Mouse (Mus musculus): Measurements from ENCODE around the gene Styxl1. TPM values are rescaled to one million over a fixed set of nuclear protein-coding genes. Genes with fewer than 3 reads are reported as not detected.
A peak's percentile ranks its signal among the peaks of the same experiment; 100 is the strongest.

The Styxl1 gene
- polyA plus RNA-seq, 1 experiment = 0.42 TPM

- H3K27ac ChIP-seq (ENCODE audit: insufficient read depth, low read length) = no peak overlapping the region
- H3K9ac ChIP-seq (ENCODE audit: low read depth, poor library complexity, severe bottlenecking) = no peak overlapping the region
- H3K27me3 ChIP-seq (ENCODE audit: control insufficient read depth, insufficient read depth, low read length, poor library complexity, severe bottlenecking) = no peaks in the 10 kb centered on the region
- no peaks in the 10 kb centered on the region for H3K9me3 ChIP-seq (replicated peaks; ENCODE audit: control insufficient read depth, insufficient read depth, low read length, poor library complexity, severe bottlenecking)
- H3K4me3 ChIP-seq (ENCODE audit: low read depth, low read length) = no peak overlapping the region
- H3K4me1 ChIP-seq (ENCODE audit: control insufficient read depth, insufficient read depth, low read length) = peaks cover 2% of the 10 kb centered on the region
- TF ChIP-seq EP300 (IDR thresholded peaks at IDR 0.05; ENCODE audit: insufficient read depth, low read depth, low read length) (no peak), CTCF (IDR thresholded peaks at IDR 0.05; ENCODE audit: low read depth, low read length) (no peak), POLR2A (IDR thresholded peaks at IDR 0.05; ENCODE audit: insufficient read depth, low read length) (no peak)
- no peaks in the 10 kb centered on the region for H3K36me3 ChIP-seq (ENCODE audit: control insufficient read depth, insufficient read depth, low read length, poor library complexity, severe bottlenecking)
Measured at GRCm38 (mm10) chr5:135807263-135807637, 29.1 kb upstream of the Styxl1 start.

- Histone ChIP-seq H3K4me1 (ENCODE audit: control insufficient read depth, insufficient read depth, low read length) (peaks cover 2% of the 10 kb centered on the region), H3K27me3 (ENCODE audit: control insufficient read depth, insufficient read depth, low read length, poor library complexity, severe bottlenecking) (no peaks in the 10 kb centered on the region), H3K4me3 (ENCODE audit: low read depth, low read length) (no peak within 1 kb of the TSS), H3K27ac (ENCODE audit: insufficient read depth, low read length) (no peak within 1 kb of the TSS), H3K9ac (ENCODE audit: low read depth, poor library complexity, severe bottlenecking) (no peak within 1 kb of the TSS), H3K9me3 (replicated peaks; ENCODE audit: control insufficient read depth, insufficient read depth, low read length, poor library complexity, severe bottlenecking) (no peaks in the 10 kb centered on the region), H3K36me3 (ENCODE audit: control insufficient read depth, insufficient read depth, low read length, poor library complexity, severe bottlenecking) (no peaks in the 10 kb centered on the region)
- no peak for TF ChIP-seq POLR2A (IDR thresholded peaks at IDR 0.05; ENCODE audit: insufficient read depth, low read length)
- peak; percentile 99 for TF ChIP-seq CTCF (IDR thresholded peaks at IDR 0.05; ENCODE audit: low read depth, low read length)
- TF ChIP-seq EP300 (IDR thresholded peaks at IDR 0.05; ENCODE audit: insufficient read depth, low read depth, low read length) = peak; percentile 76
Measured at GRCm38 (mm10) chr5:135806555-135807262, 28.5 kb upstream of the Styxl1 start, which contains the start of gene Srrm3. Gene Srrm3 (plus strand): TSS chr5:135806890.

GRCm38 (mm10) chr5:135804735-135805134, 26.6 kb upstream of the Styxl1 start:
- Histone ChIP-seq H3K27ac (ENCODE audit: insufficient read depth, low read length) (no peak overlapping the region), H3K9me3 (replicated peaks; ENCODE audit: control insufficient read depth, insufficient read depth, low read length, poor library complexity, severe bottlenecking) (no peaks in the 10 kb centered on the region), H3K27me3 (ENCODE audit: control insufficient read depth, insufficient read depth, low read length, poor library complexity, severe bottlenecking) (no peaks in the 10 kb centered on the region), H3K9ac (ENCODE audit: low read depth, poor library complexity, severe bottlenecking) (no peak overlapping the region), H3K4me3 (ENCODE audit: low read depth, low read length) (no peak overlapping the region), H3K36me3 (ENCODE audit: control insufficient read depth, insufficient read depth, low read length, poor library complexity, severe bottlenecking) (no peaks in the 10 kb centered on the region), H3K4me1 (ENCODE audit: control insufficient read depth, insufficient read depth, low read length) (peaks cover 4% of the 10 kb centered on the region)
- TF ChIP-seq EP300 (IDR thresholded peaks at IDR 0.05; ENCODE audit: insufficient read depth, low read depth, low read length) (no peak), CTCF (IDR thresholded peaks at IDR 0.05; ENCODE audit: low read depth, low read length) (no peak), POLR2A (IDR thresholded peaks at IDR 0.05; ENCODE audit: insufficient read depth, low read length) (no peak)

- Histone ChIP-seq H3K9me3 (replicated peaks; ENCODE audit: control insufficient read depth, insufficient read depth, low read length, poor library complexity, severe bottlenecking) (no peaks in the 10 kb centered on the region), H3K27ac (ENCODE audit: insufficient read depth, low read length) (no peak overlapping the region), H3K4me3 (ENCODE audit: low read depth, low read length) (no peak overlapping the region), H3K36me3 (ENCODE audit: control insufficient read depth, insufficient read depth, low read length, poor library complexity, severe bottlenecking) (no peaks in the 10 kb centered on the region), H3K9ac (ENCODE audit: low read depth, poor library complexity, severe bottlenecking) (no peak overlapping the region), H3K27me3 (ENCODE audit: control insufficient read depth, insufficient read depth, low read length, poor library complexity, severe bottlenecking) (no peaks in the 10 kb centered on the region), H3K4me1 (ENCODE audit: control insufficient read depth, insufficient read depth, low read length) (peaks cover 4% of the 10 kb centered on the region)
- TF ChIP-seq CTCF (IDR thresholded peaks at IDR 0.05; ENCODE audit: low read depth, low read length) = no peak
- TF ChIP-seq EP300 (IDR thresholded peaks at IDR 0.05; ENCODE audit: insufficient read depth, low read depth, low read length) = no peak
- no peak for TF ChIP-seq POLR2A (IDR thresholded peaks at IDR 0.05; ENCODE audit: insufficient read depth, low read length)
Measured at GRCm38 (mm10) chr5:135803676-135804075, 25.5 kb upstream of the Styxl1 start.

- peak; percentile 87 for TF ChIP-seq CTCF (IDR thresholded peaks at IDR 0.05; ENCODE audit: low read depth, low read length)
- no peak for TF ChIP-seq POLR2A (IDR thresholded peaks at IDR 0.05; ENCODE audit: insufficient read depth, low read length)
- Histone ChIP-seq H3K27me3 (ENCODE audit: control insufficient read depth, insufficient read depth, low read length, poor library complexity, severe bottlenecking) (no peaks in the 10 kb centered on the region), H3K9me3 (replicated peaks; ENCODE audit: control insufficient read depth, insufficient read depth, low read length, poor library complexity, severe bottlenecking) (no peaks in the 10 kb centered on the region), H3K4me3 (ENCODE audit: low read depth, low read length) (no peak overlapping the region), H3K27ac (ENCODE audit: insufficient read depth, low read length) (no peak overlapping the region), H3K4me1 (ENCODE audit: control insufficient read depth, insufficient read depth, low read length) (peaks cover 4% of the 10 kb centered on the region), H3K9ac (ENCODE audit: low read depth, poor library complexity, severe bottlenecking) (no peak overlapping the region), H3K36me3 (ENCODE audit: control insufficient read depth, insufficient read depth, low read length, poor library complexity, severe bottlenecking) (no peaks in the 10 kb centered on the region)
Measured at GRCm38 (mm10) chr5:135803135-135803534, 24.9 kb upstream of the Styxl1 start.

GRCm38 (mm10) chr5:135802641-135803040, 24.5 kb upstream of the Styxl1 start:
- Histone ChIP-seq H3K9me3 (replicated peaks; ENCODE audit: control insufficient read depth, insufficient read depth, low read length, poor library complexity, severe bottlenecking) (no peaks in the 10 kb centered on the region), H3K9ac (ENCODE audit: low read depth, poor library complexity, severe bottlenecking) (no peak overlapping the region), H3K27me3 (ENCODE audit: control insufficient read depth, insufficient read depth, low read length, poor library complexity, severe bottlenecking) (no peaks in the 10 kb centered on the region), H3K4me3 (ENCODE audit: low read depth, low read length) (no peak overlapping the region), H3K4me1 (ENCODE audit: control insufficient read depth, insufficient read depth, low read length) (peaks cover 4% of the 10 kb centered on the region), H3K36me3 (ENCODE audit: control insufficient read depth, insufficient read depth, low read length, poor library complexity, severe bottlenecking) (no peaks in the 10 kb centered on the region), H3K27ac (ENCODE audit: insufficient read depth, low read length) (no peak overlapping the region)
- TF ChIP-seq POLR2A (IDR thresholded peaks at IDR 0.05; ENCODE audit: insufficient read depth, low read length) = no peak
